9 mouse cellular contexts compared by ENCODE assay signal in the genomic region with DNA sequence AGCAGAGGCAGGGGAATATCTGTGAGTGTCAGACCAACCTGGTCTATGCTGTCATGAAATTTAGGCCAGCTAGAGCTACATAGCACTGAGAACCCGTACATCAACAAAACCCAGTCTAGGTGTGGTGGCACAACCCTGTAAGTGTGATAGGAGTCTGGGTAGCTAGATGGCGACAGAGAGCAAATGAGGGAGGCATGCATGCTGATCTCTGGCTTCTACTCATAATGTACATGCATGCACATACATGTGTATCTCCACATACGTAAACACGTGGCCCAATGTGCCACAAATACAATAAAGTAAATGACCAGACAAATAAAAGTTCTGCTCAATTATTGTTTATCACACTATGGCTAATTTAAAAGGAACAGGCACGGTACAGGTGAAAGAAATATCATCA. TPM values are rescaled to one million over a fixed set of nuclear protein-coding genes. Genes with fewer than 3 reads are reported as not detected.
DNase-seq lines count a peak whose midpoint lies in the region; ATAC-seq and TF ChIP-seq lines count a peak whose summit lies in the region.
"Had no signal": no experiment of that assay in that cellular context is flagged by ENCODE, and none has a peak within 500 bp of the region (broad histone marks: within the 10 kb centered on the region; RNA-seq: fewer than 3 reads in every experiment).

No protein-coding gene starts in this region.

- peak; percentile 66; the same call in 1 of the 2 replicates for TF ChIP-seq CTCF in liver, adult 2 months (IDR thresholded peaks at IDR 0.05; ENCODE audit: low read depth, low read length)
- peak; percentile 74 to 95 (median 76) for TF ChIP-seq CTCF in MEL (IDR thresholded peaks at IDR 0.05 in 2 of 3, conservative IDR thresholded peaks at IDR 0.05 in 1 of 3; ENCODE audit: control insufficient read depth in 1 of 3, insufficient read depth in 1 of 3, low read depth in 2 of 3, low read length in 3 of 3, poor library complexity in 1 of 3, severe bottlenecking in 1 of 3)
- peak; percentile 71; the same call in 1 of the 2 replicates for TF ChIP-seq CTCF in embryonic fibroblast, embryonic 13.5 days (IDR thresholded peaks at IDR 0.05; ENCODE audit: borderline replicate concordance, insufficient read depth, low read length)

- no peak overlapping the region for H3K27ac ChIP-seq in liver, adult 2 months (replicated peaks; ENCODE audit: insufficient read depth, low read depth, low read length)
- no peak overlapping the region for H3K27ac ChIP-seq in liver, embryonic 11.5 days (ENCODE audit: low read depth, low read length)
- no peak overlapping the region for H3K27ac ChIP-seq in MEL (ENCODE audit: control insufficient read depth, low read depth, low read length)
- H3K27ac ChIP-seq in embryonic fibroblast, embryonic 13.5 days (ENCODE audit: insufficient read depth, low read length): no peak overlapping the region

- DNase-seq in cerebellum, adult 11-12 months: peak; percentile 75
- no peak for DNase-seq in cerebellum, adult 8-10 months
- peak; percentile 14 for DNase-seq in liver, adult 2 months (ENCODE audit: extremely low read depth, low read depth, low spot score)
- DNase-seq in liver, embryonic 11.5 days (ENCODE audit: low spot score): no peak
- DNase-seq in MEL (ENCODE audit: low read depth, low spot score): peak; percentile 74
- no peak for DNase-seq in frontal cortex, postnatal 25 days (ENCODE audit: low spot score in 2 of 2)

- H3K9ac ChIP-seq in liver, adult 2 months (ENCODE audit: low read depth, low read length): no peak overlapping the region
- H3K9ac ChIP-seq in liver, embryonic 11.5 days (ENCODE audit: low read depth, low read length): no peak overlapping the region
- H3K9ac ChIP-seq in MEL (ENCODE audit: control insufficient read depth, low read depth, low read length, poor library complexity, severe bottlenecking): no peak overlapping the region

- no peak overlapping the region for H3K4me2 ChIP-seq in liver, embryonic 11.5 days

- H3K9me3 ChIP-seq in liver, embryonic 11.5 days (ENCODE audit: control insufficient read depth, low read length): no peaks in the 10 kb centered on the region
- no peaks in the 10 kb centered on the region for H3K9me3 ChIP-seq in MEL (replicated peaks; ENCODE audit: insufficient read depth, low read length)

- no peaks in the 10 kb centered on the region for H3K79me2 ChIP-seq in liver, adult 2 months (ENCODE audit: control insufficient read depth, insufficient read depth, low read length)
- H3K79me2 ChIP-seq in MEL (ENCODE audit: control insufficient read depth, insufficient read depth, low read length, poor library complexity): no peaks in the 10 kb centered on the region

- H3K27me3 ChIP-seq in liver, adult 2 months (ENCODE audit: control insufficient read depth, insufficient read depth, low read length): peaks cover 14% of the 10 kb centered on the region
- H3K27me3 ChIP-seq in liver, embryonic 11.5 days (replicated peaks; ENCODE audit: control insufficient read depth, insufficient read depth, low read length): peaks cover 53% of the 10 kb centered on the region
- peaks cover 3 to 4% of the 10 kb centered on the region in 2 experiments; a peak in 2 of 4 replicates for H3K27me3 ChIP-seq in MEL (ENCODE audit: control insufficient read depth in 1 of 2, insufficient read depth in 2 of 2, low read length in 2 of 2)

- TF ChIP-seq RAD21 in MEL (IDR thresholded peaks at IDR 0.05; ENCODE audit: low read depth, low read length): peak; percentile 63

- no peak for TF ChIP-seq POLR2A in liver, adult 2 months (IDR thresholded peaks at IDR 0.05; ENCODE audit: extremely low read depth, insufficient read depth, low read length)
- no peak for TF ChIP-seq POLR2A in MEL (IDR thresholded peaks at IDR 0.05; ENCODE audit: control insufficient read depth in 1 of 2, insufficient read depth in 1 of 2, low read depth in 1 of 2, low read length in 2 of 2, poor library complexity in 1 of 2)
- no peak for TF ChIP-seq POLR2A in embryonic fibroblast, embryonic 13.5 days (IDR thresholded peaks at IDR 0.05; ENCODE audit: low read depth, low read length)

- no peaks in the 10 kb centered on the region for H3K4me1 ChIP-seq in liver, adult 2 months (ENCODE audit: control insufficient read depth, insufficient read depth, low read length)
- peaks cover 5% of the 10 kb centered on the region; the same call in 1 of the 2 replicates for H3K4me1 ChIP-seq in liver, embryonic 11.5 days (replicated peaks; ENCODE audit: control insufficient read depth, insufficient read depth, low read length)
- H3K4me1 ChIP-seq in MEL (ENCODE audit: control insufficient read depth in 1 of 2, insufficient read depth in 2 of 2, low read length in 2 of 2): no peaks in the 10 kb centered on the region
- no peaks in the 10 kb centered on the region for H3K4me1 ChIP-seq in embryonic fibroblast, embryonic 13.5 days (ENCODE audit: control insufficient read depth, insufficient read depth, low read length)

- TF ChIP-seq EP300 in MEL (IDR thresholded peaks at IDR 0.05; ENCODE audit: low read depth in 1 of 2, low read length in 2 of 2): no peak

- 25% methylated on average over 5 of the region's 5 CpGs for WGBS in liver, adult 2 months
- 35% methylated on average over 5 of the region's 5 CpGs for WGBS in liver, embryonic 11.5 days

- ATAC-seq in liver, embryonic 11.5 days (replicated peaks; ENCODE audit: low FRiP score): no peak
- ATAC-seq in neutrophil, adult 5-6 weeks (ENCODE audit: extremely low read depth, insufficient number of reproducible peaks, low FRiP score, poor library complexity, severe bottlenecking): peak; percentile 57; the same call in 1 of the 2 replicates
- ATAC-seq: Patski had no signal

- H3K4me3 ChIP-seq in liver, adult 2 months (ENCODE audit: insufficient read depth, low read depth, low read length): no peak overlapping the region
- H3K4me3 ChIP-seq in liver, embryonic 11.5 days (ENCODE audit: low read depth, low read length): no peak overlapping the region
- no peak overlapping the region for H3K4me3 ChIP-seq in MEL (ENCODE audit: control insufficient read depth in 1 of 2, insufficient read depth in 1 of 2, low read depth in 2 of 2, low read length in 2 of 2)
- no peak overlapping the region for H3K4me3 ChIP-seq in embryonic fibroblast, embryonic 13.5 days (ENCODE audit: insufficient read depth, low read length)

- no peaks in the 10 kb centered on the region for H3K36me3 ChIP-seq in liver, adult 2 months (ENCODE audit: control insufficient read depth, insufficient read depth, low read length)
- no peaks in the 10 kb centered on the region for H3K36me3 ChIP-seq in liver, embryonic 11.5 days (ENCODE audit: control insufficient read depth, insufficient read depth, low read length)
- no peaks in the 10 kb centered on the region for H3K36me3 ChIP-seq in MEL (ENCODE audit: control insufficient read depth in 1 of 2, insufficient read depth in 2 of 2, low read length in 2 of 2)

TF ChIP-seq in MEL, 35 proteins besides CTCF, POLR2A, EP300 and RAD21 (continues in another document):
- no peak for TF ChIP-seq KAT2A (conservative IDR thresholded peaks at IDR 0.05; ENCODE audit: low read depth, low read length)
- no peak for TF ChIP-seq MYB (IDR thresholded peaks at IDR 0.05; ENCODE audit: low read depth, low read length)
- no peak for TF ChIP-seq ETS1 (IDR thresholded peaks at IDR 0.05; ENCODE audit: low read depth, low read length)
- no peak for TF ChIP-seq ZMIZ1 (IDR thresholded peaks at IDR 0.05; ENCODE audit: low read depth, low read length)
- no peak for TF ChIP-seq TAL1 (IDR thresholded peaks at IDR 0.05; ENCODE audit: low read length)
- no peak for TF ChIP-seq MAZ (IDR thresholded peaks at IDR 0.05; ENCODE audit: low read depth, low read length)

RNA-seq across cellular contexts. Expression of a gene that starts 3.5 kb away (rescaled TPM):
- total RNA-seq in liver, adult 2 months (2014; rRNA removed): 0.09 and 0.20 TPM in 2 replicates
- 0.11 and 0.19 TPM in 2 replicates for polyA plus RNA-seq in liver, adult 2 months (2012; rRNA removed)
- 0.27 and 0.43 TPM in 2 replicates for polyA plus RNA-seq in liver, embryonic 11.5 days (2014; fragmentation: Nextera tagmentation; extraction: Ambion mirVana)
- total RNA-seq in MEL (2012; rRNA removed): 0.03 and 0.04 TPM in 2 replicates
- polyA plus RNA-seq in MEL (2012; ENCODE audit: insufficient read depth in 1 of 2, insufficient read length in 2 of 2, low read depth in 1 of 2, low replicate concordance in 2 of 2, missing spikeins in 1 of 2): under 1 TPM in 1 of 2 experiments, not detected in 1; 0.33 TPM
- 7.5 and 9.7 TPM in 2 replicates for polyA plus RNA-seq in embryonic fibroblast, embryonic 13.5 days (2011; ENCODE audit: insufficient read length, low read depth, missing spikeins)
- 0.12 TPM in 2 replicates for total RNA-seq in neutrophil, adult 5-6 weeks (2017)

RNA-seq across cellular contexts. Expression of a gene that starts 25.9 kb away (rescaled TPM):
- total RNA-seq in liver, adult 2 months (2014; rRNA removed): not detected in 2 replicates
- polyA plus RNA-seq in liver, adult 2 months (2012; rRNA removed): 0.26 TPM in 1 of 2 replicates, not detected in the other
- polyA plus RNA-seq in liver, embryonic 11.5 days (2014; fragmentation: Nextera tagmentation; extraction: Ambion mirVana): not detected in 2 replicates
- total RNA-seq in MEL (2012; rRNA removed): 0.23 TPM in 1 of 2 replicates, not detected in the other
- polyA plus RNA-seq in MEL (2012; ENCODE audit: insufficient read depth in 1 of 2, insufficient read length in 2 of 2, low read depth in 1 of 2, low replicate concordance in 2 of 2, missing spikeins in 1 of 2): not detected
- polyA plus RNA-seq in embryonic fibroblast, embryonic 13.5 days (2011; ENCODE audit: insufficient read length, low read depth, missing spikeins): 1.0 TPM in 1 of 2 replicates, not detected in the other
- total RNA-seq in neutrophil, adult 5-6 weeks (2017): not detected in 2 replicates

RNA-seq across cellular contexts. Expression of a gene that starts 26.4 kb away (rescaled TPM):
- 1.2 and 1.8 TPM in 2 replicates for total RNA-seq in liver, adult 2 months (2014; rRNA removed)
- polyA plus RNA-seq in liver, adult 2 months (2012; rRNA removed): 2.9 and 3.7 TPM in 2 replicates
- 16.3 and 16.8 TPM in 2 replicates for polyA plus RNA-seq in liver, embryonic 11.5 days (2014; fragmentation: Nextera tagmentation; extraction: Ambion mirVana)
- total RNA-seq in MEL (2012; rRNA removed): 21.7 and 25.1 TPM in 2 replicates
- polyA plus RNA-seq in MEL (2012; ENCODE audit: insufficient read depth in 1 of 2, insufficient read length in 2 of 2, low read depth in 1 of 2, low replicate concordance in 2 of 2, missing spikeins in 1 of 2): 10 to 100 TPM in 1 of 2 experiments, not detected in 1; 43.6 TPM
- 63.7 and 89.0 TPM in 2 replicates for polyA plus RNA-seq in embryonic fibroblast, embryonic 13.5 days (2011; ENCODE audit: insufficient read length, low read depth, missing spikeins)
- 11.3 and 12.0 TPM in 2 replicates for total RNA-seq in neutrophil, adult 5-6 weeks (2017)

RNA-seq across cellular contexts. Expression of a gene that starts 30.5 kb away (rescaled TPM):
- total RNA-seq in liver, adult 2 months (2014; rRNA removed): 4.5 and 6.2 TPM in 2 replicates
- 14.2 and 14.9 TPM in 2 replicates for polyA plus RNA-seq in liver, adult 2 months (2012; rRNA removed)
- 25.0 and 28.6 TPM in 2 replicates for polyA plus RNA-seq in liver, embryonic 11.5 days (2014; fragmentation: Nextera tagmentation; extraction: Ambion mirVana)
- 14.7 and 19.5 TPM in 2 replicates for total RNA-seq in MEL (2012; rRNA removed)
- polyA plus RNA-seq in MEL (2012; ENCODE audit: insufficient read depth in 1 of 2, insufficient read length in 2 of 2, low read depth in 1 of 2, low replicate concordance in 2 of 2, missing spikeins in 1 of 2): 10 to 100 TPM in 1 of 2 experiments, not detected in 1; 30.0 TPM
- polyA plus RNA-seq in embryonic fibroblast, embryonic 13.5 days (2011; ENCODE audit: insufficient read length, low read depth, missing spikeins): 20.9 and 25.2 TPM in 2 replicates
- total RNA-seq in neutrophil, adult 5-6 weeks (2017): 11.6 and 12.2 TPM in 2 replicates

Comparison
In these comparisons a context has a peak if more than half of its experiments do, and no peak if none do; other contexts are left out.
1. DNase-seq: peak in cerebellum, adult 11-12 months (single experiment), liver, adult 2 months (single experiment) and MEL (single experiment); none in cerebellum, adult 8-10 months (single experiment), liver, embryonic 11.5 days (single experiment) and frontal cortex, postnatal 25 days (0 of 2).
2. Peak in every context shown above with its lines, with median percentiles within 50 percentile points of each other: CTCF ChIP-seq.